Mouse (Mus musculus) lung, postnatal 10 days (tissue): ENCODE results near the gene 2310030G06Rik.
A peak's percentile ranks its signal among the peaks of the same experiment; 100 is the strongest.

Experiments used
- DNase-seq: peaks from one replicate; pipeline ENCODE4 v3.0.0; 2021

The 2310030G06Rik gene

GRCm38 (mm10) chr9:50746214-50746677 lies at the start of gene 2310030G06Rik:
TSS of gene 2310030G06Rik (minus strand) at chr9:50746536.
- peak; percentile 66 for DNase-seq

- no peak for DNase-seq
Measured at GRCm38 (mm10) chr9:50795266-50795665, 48.9 kb upstream of the 2310030G06Rik start.

GRCm38 (mm10) chr9:50782155-50782554 lies 35.8 kb upstream of the 2310030G06Rik start:
- peak; percentile 43 for DNase-seq

GRCm38 (mm10) chr9:50776162-50776760 lies 29.9 kb upstream of the 2310030G06Rik start:
- no peak for DNase-seq

- peak; percentile 14 for DNase-seq
Measured at GRCm38 (mm10) chr9:50775662-50776126, 29.4 kb upstream of the 2310030G06Rik start.

GRCm38 (mm10) chr9:50774991-50775612 lies 28.8 kb upstream of the 2310030G06Rik start, which contains the start of the genes Alg9 and 1110032A03Rik:
TSS of gene Alg9 (plus strand) at chr9:50775019.
TSS of gene 1110032A03Rik (minus strand) at chr9:50775520.
- peak; percentile 93 for DNase-seq

- no peak for DNase-seq
Measured at GRCm38 (mm10) chr9:50774026-50774462, 27.7 kb upstream of the 2310030G06Rik start.

- DNase-seq = no peak
Measured at GRCm38 (mm10) chr9:50770011-50770410, 23.7 kb upstream of the 2310030G06Rik start.

GRCm38 (mm10) chr9:50768107-50769002 lies 22.0 kb upstream of the 2310030G06Rik start, which contains the start of gene Fdxacb1:
TSS of gene Fdxacb1 (plus strand) at chr9:50768236.
- peak; percentile 99 for DNase-seq

GRCm38 (mm10) chr9:50767531-50768106 lies 21.3 kb upstream of the 2310030G06Rik start:
- no peak for DNase-seq

GRCm38 (mm10) chr9:50763331-50763730 lies 17.0 kb upstream of the 2310030G06Rik start:
- DNase-seq = peak; percentile 54

- DNase-seq = no peak
Measured at GRCm38 (mm10) chr9:50761520-50762243, 15.3 kb upstream of the 2310030G06Rik start.

- no peak for DNase-seq
Measured at GRCm38 (mm10) chr9:50756711-50757110, 10.4 kb upstream of the 2310030G06Rik start.

- DNase-seq = no peak
Measured at GRCm38 (mm10) chr9:50753947-50754346, 7.6 kb upstream of the 2310030G06Rik start.

GRCm38 (mm10) chr9:50752784-50753615 lies 6.7 kb upstream of the 2310030G06Rik start:
- peak; percentile 95 for DNase-seq

- DNase-seq = peak; percentile 75
Measured at GRCm38 (mm10) chr9:50752054-50752602, 5.8 kb upstream of the 2310030G06Rik start, which contains the start of gene Hspb2. TSS of gene Hspb2 (minus strand) at chr9:50752354.

- DNase-seq = no peak
Measured at GRCm38 (mm10) chr9:50751323-50751722, 5.0 kb upstream of the 2310030G06Rik start, which contains the start of gene Cryab. TSS of gene Cryab (plus strand) at chr9:50751325.

- DNase-seq = peak; percentile 51
Measured at GRCm38 (mm10) chr9:50750706-50751105, 4.4 kb upstream of the 2310030G06Rik start.

GRCm38 (mm10) chr9:50745806-50746205 lies 530 bp downstream of the 2310030G06Rik start:
- peak; percentile 48 for DNase-seq

- DNase-seq = no peak
Measured at GRCm38 (mm10) chr9:50742744-50743143, 3.6 kb downstream of the 2310030G06Rik start.
